Mouse (Mus musculus) G1E (cell line): Measurements from ENCODE around the gene Dennd2a. TPM values are rescaled to one million over a fixed set of nuclear protein-coding genes. Genes with fewer than 3 reads are reported as not detected.
A peak's percentile ranks its signal among the peaks of the same experiment; 100 is the strongest.

ENCODE experiments used
- ATAC-seq: 2 replicates; pipeline ENCODE4 v1.8.0; 2016; ENCODE audit warnings: mild to moderate bottlenecking; ENCODE audit not compliant: insufficient number of reproducible peaks, poor library complexity, low FRiP score, severe bottlenecking; ENCODE audit errors: extremely low read depth
- DNase-seq: peaks from one replicate; pipeline ENCODE4 v3.0.0; 2012; ENCODE audit warnings: low spot score
- H3K27me3 ChIP-seq: 2 replicates; pipeline ENCODE4 v1.6.1; 2012; ENCODE audit warnings: mild to moderate bottlenecking, low read length, inconsistent platforms; ENCODE audit not compliant: insufficient read depth
- H3K36me3 ChIP-seq: replicated peaks from 2 replicates; pipeline ENCODE3; 2012; ENCODE audit warnings: mild to moderate bottlenecking, inconsistent platforms
- H3K4me1 ChIP-seq: 2 replicates; pipeline ENCODE4 v1.6.1; 2012; ENCODE audit warnings: low read depth, low read length, inconsistent platforms, mixed read lengths; ENCODE audit not compliant: insufficient read depth
- H3K4me3 ChIP-seq: 2 replicates; pipeline ENCODE4 v1.5.1; 2012; ENCODE audit warnings: low read depth, mild to moderate bottlenecking, inconsistent platforms, low read length, moderate library complexity, mixed read lengths
- H3K9me3 ChIP-seq: replicated peaks from 2 replicates; pipeline ENCODE4 v1.6.1; 2012; ENCODE audit warnings: inconsistent platforms
- CTCF ChIP-seq: IDR thresholded peaks from 2 replicates; pipeline ENCODE4 v1.5.1; 2012; ENCODE audit warnings: low read depth, low read length, inconsistent platforms, mixed read lengths
- GATA1 ChIP-seq: IDR thresholded peaks from 2 replicates; pipeline ENCODE4 v1.6.1; 2012; ENCODE audit warnings: borderline replicate concordance, low read length, inconsistent platforms, mixed read lengths
- GATA2 ChIP-seq: IDR thresholded peaks from 2 replicates; pipeline ENCODE4 v1.6.1; 2012; ENCODE audit warnings: low read depth, low read length, inconsistent platforms, borderline replicate concordance
- POLR2AphosphoS5 ChIP-seq: IDR thresholded peaks from 2 replicates; pipeline ENCODE4 v1.6.1; 2012; ENCODE audit warnings: low read depth, low read length, inconsistent platforms; ENCODE audit not compliant: insufficient replicate concordance
- TAL1 ChIP-seq: conservative IDR thresholded peaks from 2 replicates; pipeline ENCODE4 v1.6.1; 2012; ENCODE audit warnings: low read depth, low read length, inconsistent platforms, mixed read lengths
- polyA plus RNA-seq: library from polyadenylated mRNA; stranded (reverse); fragments of >175 nt; gene quantifications from 2 replicates; pipeline ENCODE4 v1.2.3, GENCODE M21; 2012
- total RNA-seq, 2 experiments: library from RNA; stranded (forward) in 1 of 2; stranded (reverse) in 1 of 2; fragments of 200-1000 nt in 1 of 2; fragments of >200 nt in 1 of 2; fragmentation: Nextera tagmentation in 1 of 2; gene quantifications; 2 replicates each; pipeline ENCODE4 v1.2.3; 2014 to 2017

The Dennd2a gene
- total and polyA plus RNA-seq, 3 experiments = 0.38 TPM; not detected in 2

DNA sequence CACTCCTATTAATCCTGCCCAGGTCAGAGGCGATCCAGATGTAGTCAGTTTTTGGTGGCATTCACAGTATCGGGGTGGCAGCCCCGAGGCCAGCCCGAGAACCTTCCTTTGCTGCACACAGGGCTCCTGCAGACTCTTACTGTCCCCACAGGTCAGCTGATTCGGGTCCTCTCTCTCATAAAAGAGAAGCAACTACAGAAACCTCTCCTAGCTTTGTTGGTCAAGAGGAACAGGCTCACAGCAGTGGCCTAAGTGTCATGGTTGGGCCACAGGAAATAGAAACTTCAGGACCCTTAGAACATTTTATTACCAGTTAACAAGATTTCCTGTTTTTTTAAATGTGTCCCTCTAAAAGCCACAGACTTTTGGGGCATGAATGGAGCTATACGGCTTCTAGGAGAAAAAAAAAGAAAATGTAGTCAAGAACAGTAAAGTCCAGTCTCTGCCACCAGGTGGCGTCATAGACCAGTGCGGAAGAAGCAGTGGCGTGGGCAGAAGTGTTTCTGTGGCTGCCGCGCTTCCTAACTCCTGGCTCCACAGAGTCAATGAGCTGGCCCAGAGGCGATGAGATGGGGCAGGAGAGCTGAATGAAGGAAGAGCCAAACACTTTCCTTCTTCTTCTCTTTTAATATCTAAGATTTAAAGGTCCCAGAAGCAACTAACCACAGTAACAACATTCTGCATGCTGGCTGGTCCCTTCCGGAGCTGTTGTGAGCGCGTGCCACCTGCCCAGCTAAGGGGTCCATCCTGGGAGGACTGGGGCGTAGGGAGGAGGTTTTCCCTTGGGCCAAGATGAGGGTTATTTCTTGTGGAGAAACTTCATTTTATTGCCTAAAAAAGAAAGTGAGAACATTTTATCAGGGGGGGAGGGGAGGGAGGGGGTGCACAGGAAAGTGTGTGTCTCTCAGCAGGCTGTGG is 94.8 kb downstream of the Dennd2a start:
- ATAC-seq (no peak), DNase-seq (peak; percentile 34)
- Histone ChIP-seq H3K4me1 (peaks cover 10% of the 10 kb centered on the region), H3K36me3 (no peaks in the 10 kb centered on the region), H3K27me3 (peaks cover 22% of the 10 kb centered on the region), H3K4me3 (peak overlapping the region; percentile 55; the same call in 1 of the 2 replicates), H3K9me3 (peaks cover 3% of the 10 kb centered on the region; the same call in 1 of the 2 replicates)
- TF ChIP-seq CTCF (peak; percentile 33; the same call in 1 of the 2 replicates), GATA1 (no peak), TAL1 (no peak)

DNA sequence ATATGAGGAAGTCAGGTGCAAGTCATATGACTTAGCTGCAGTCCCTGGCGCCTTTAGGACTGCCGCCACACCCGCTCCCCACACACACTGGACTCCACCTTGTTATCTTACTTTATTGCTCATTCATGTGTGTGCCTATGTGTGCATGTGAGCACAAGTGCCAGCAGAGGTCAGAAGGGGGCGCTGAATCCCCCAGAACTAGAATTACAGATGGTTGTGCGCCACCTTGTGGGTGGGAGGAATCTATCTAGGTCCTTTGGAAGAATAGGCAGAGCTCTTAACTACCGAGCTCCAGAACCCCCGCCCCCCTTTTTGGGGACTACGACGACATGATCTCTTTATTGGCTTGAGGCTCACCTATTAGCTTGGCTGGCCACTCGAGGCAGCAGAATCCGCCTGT is 97.6 kb downstream of the Dennd2a start:
- Histone ChIP-seq H3K36me3 (no peaks in the 10 kb centered on the region), H3K9me3 (peaks cover 3% of the 10 kb centered on the region; the same call in 1 of the 2 replicates), H3K27me3 (peaks cover 11% of the 10 kb centered on the region), H3K4me1 (peaks cover 10% of the 10 kb centered on the region), H3K4me3 (no peak overlapping the region)
- DNase-seq (no peak), ATAC-seq (no peak)
- TF ChIP-seq GATA2 (no peak), POLR2AphosphoS5 (no peak), TAL1 (no peak), CTCF (no peak), GATA1 (no peak)

DNA sequence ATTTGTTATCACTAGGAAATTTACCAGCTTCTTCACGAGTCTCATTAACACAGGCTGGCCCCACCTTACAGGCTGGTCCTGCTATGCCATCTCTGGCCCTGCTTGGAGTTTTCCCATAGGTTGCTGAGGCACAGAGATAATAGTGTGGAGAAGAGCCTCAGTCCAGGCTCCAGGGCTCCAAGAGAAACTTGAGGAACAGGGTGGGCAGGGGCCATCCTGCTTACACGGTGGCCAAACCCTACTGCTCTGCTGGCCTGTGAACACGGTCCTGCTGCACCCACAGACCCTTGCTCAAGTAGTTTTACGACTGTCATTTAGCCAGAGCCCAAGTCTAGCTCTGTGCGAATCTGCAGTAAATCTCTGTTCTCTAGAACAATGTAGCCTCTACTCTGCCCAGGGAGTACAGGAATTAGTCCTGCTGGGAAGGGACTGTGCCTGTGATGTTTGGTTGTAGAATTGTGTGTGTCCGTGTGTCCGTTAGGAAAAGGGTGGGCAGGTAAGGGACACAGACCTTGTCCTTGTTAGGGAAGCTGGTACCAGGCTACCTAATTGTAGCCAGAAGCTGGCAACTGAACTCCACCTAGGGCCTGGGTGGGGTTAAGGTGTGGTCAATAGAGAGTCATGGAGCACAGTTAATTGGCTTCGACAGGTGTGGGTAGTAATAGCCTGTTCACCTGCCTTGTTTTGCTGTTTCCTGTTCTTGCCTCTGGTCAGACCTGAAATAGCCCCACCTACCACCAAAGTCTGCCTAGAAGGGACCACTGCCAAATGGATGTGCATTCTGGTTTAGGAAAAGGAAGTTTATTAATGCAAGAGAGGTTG is 102.1 kb downstream of the Dennd2a start:
- ATAC-seq (no peak), DNase-seq (no peak)

DNA sequence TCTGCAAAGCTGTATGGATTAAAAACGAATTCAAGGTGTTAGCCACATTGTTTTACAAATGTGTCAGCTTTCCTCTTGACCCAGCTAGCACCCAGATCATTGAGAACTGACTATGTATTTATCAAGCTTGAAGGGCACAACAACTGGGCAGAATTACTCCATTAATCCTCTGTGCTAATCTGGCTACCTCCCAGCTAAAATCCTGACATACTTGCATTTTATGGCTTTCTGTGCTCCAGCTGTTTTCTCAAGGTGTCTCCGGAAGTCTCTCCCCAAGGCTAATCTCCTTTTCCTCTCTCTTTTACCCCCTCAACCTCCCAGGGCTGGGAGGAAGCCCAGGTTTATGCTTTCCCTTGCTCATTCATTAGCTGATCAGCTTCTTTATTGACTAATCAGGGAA is 103.1 kb downstream of the Dennd2a start:
- no peak for ATAC-seq
- no peak for DNase-seq
- H3K9me3 ChIP-seq = no peaks in the 10 kb centered on the region
- H3K36me3 ChIP-seq = no peaks in the 10 kb centered on the region
- H3K4me1 ChIP-seq = no peaks in the 10 kb centered on the region
- no peak overlapping the region for H3K4me3 ChIP-seq
- TF ChIP-seq GATA2 = no peak
- no peak for TF ChIP-seq CTCF
- TF ChIP-seq GATA1 = no peak
- no peak for TF ChIP-seq POLR2AphosphoS5
- TF ChIP-seq TAL1 = no peak
- peaks cover 8% of the 10 kb centered on the region for H3K27me3 ChIP-seq

More for the DNA sequence above, 102.1 kb downstream of the Dennd2a start:
- no peak overlapping the region for H3K4me3 ChIP-seq
- no peaks in the 10 kb centered on the region for H3K36me3 ChIP-seq
- H3K4me1 ChIP-seq = no peaks in the 10 kb centered on the region
- peaks cover 3% of the 10 kb centered on the region; the same call in 1 of the 2 replicates for H3K9me3 ChIP-seq
- H3K27me3 ChIP-seq = no peaks in the 10 kb centered on the region; the same call in 1 of the 2 replicates
- TF ChIP-seq POLR2AphosphoS5 (no peak), GATA2 (no peak)

DNA sequence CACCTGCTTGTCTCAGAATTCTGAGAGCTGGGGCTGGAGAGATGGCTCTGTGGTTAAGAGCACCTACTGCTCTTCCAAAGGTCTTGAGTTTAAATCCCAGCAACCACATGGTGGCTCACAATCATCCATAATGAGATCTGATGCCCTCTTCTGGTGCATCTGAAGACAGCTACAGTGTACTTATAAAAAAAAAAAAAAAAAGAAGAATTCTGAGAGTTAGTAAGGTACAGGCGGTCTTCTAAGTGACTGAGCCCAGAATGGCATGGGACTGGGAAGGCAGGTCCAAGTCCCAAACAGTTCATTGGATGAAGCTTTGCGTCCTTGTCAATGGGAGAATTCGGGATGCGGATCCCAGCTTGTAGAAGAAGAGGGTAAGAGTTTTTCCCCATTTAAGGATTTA is 104.1 kb downstream of the Dennd2a start:
- Histone ChIP-seq H3K9me3 (no peaks in the 10 kb centered on the region), H3K27me3 (peaks cover 9% of the 10 kb centered on the region), H3K36me3 (no peaks in the 10 kb centered on the region), H3K4me3 (no peak overlapping the region), H3K4me1 (no peaks in the 10 kb centered on the region)
- ATAC-seq = no peak
- no peak for TF ChIP-seq TAL1
- no peak for TF ChIP-seq GATA2
- no peak for TF ChIP-seq CTCF
- TF ChIP-seq GATA1 = no peak
- TF ChIP-seq POLR2AphosphoS5 = no peak
- no peak for DNase-seq

DNA sequence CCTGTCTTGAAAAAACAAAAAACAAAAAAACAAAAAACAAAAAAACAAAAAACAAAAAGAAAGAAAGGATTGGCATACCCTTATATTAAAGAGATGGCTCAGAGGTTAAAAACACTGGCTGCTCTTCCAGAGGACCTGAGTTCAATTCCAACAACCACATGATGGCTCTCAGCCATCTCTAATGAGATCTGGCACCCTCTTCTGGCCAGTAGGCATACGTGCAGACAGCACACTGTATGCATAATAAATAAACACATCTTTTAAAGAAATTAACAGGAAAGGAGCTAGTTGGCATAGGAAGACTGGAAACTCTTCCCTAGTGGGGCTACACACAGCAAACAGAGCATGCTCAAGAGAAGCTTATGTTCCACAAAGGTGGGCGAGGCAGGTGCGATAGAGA is 106.6 kb downstream of the Dennd2a start:
- no peak overlapping the region for H3K4me3 ChIP-seq
- no peaks in the 10 kb centered on the region for H3K4me1 ChIP-seq
- ATAC-seq = no peak
- no peak for TF ChIP-seq TAL1
- TF ChIP-seq CTCF = no peak
- no peak for TF ChIP-seq GATA2
- no peak for TF ChIP-seq GATA1
- TF ChIP-seq POLR2AphosphoS5 = no peak
- H3K36me3 ChIP-seq = no peaks in the 10 kb centered on the region
- no peak for DNase-seq
- peaks cover 9% of the 10 kb centered on the region for H3K27me3 ChIP-seq
- no peaks in the 10 kb centered on the region for H3K9me3 ChIP-seq
